Mouse (Mus musculus) cerebellum, adult 9-10 months (tissue): ENCODE measurements around the gene G3bp2.

Source experiments
- DNase-seq: peaks from one replicate; pipeline ENCODE4 v3.0.0; 2022

G3bp2 gene

DNA sequence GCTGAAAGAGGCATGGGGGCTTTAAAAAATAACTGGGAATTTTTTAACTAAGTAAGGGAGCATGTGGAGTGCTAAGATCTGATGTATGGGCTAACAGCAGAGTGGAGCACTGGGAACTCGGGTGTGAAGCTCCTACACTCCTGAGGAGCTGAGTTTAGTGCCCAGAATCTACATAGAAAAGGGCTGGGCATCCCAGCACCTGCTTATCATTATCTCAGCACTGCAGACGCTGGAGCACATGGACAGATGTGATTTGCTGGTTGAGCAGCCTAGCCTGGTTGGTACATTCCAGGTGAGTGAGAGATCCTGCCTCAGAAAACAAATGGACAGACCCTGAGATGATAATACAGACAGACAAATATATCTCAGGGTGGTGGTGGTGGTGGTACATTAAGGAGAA is 73.7 kb downstream of the G3bp2 start:
- DNase-seq: no peak

GRCm38 (mm10) chr5:92003011-92003410 is 80.5 kb downstream of the G3bp2 start:
- peak; percentile 1 for DNase-seq
